Mouse (Mus musculus): Measurements from ENCODE around the gene Zxdc. TPM values are rescaled to one million over a fixed set of nuclear protein-coding genes. Genes with fewer than 3 reads are reported as not detected.

The Zxdc gene
- polyA plus RNA-seq, 1 experiment from 2014 or later: 5.5 TPM

- Histone ChIP-seq H3K36me3 (no peaks in the 10 kb centered on the region), H3K9me3 (no peaks in the 10 kb centered on the region), H3K27ac (no peak overlapping the region), H3K4me1 (no peaks in the 10 kb centered on the region), H3K4me3 (no peak overlapping the region), H3K27me3 (ENCODE audit: insufficient read depth, poor library complexity, severe bottlenecking) (no peaks in the 10 kb centered on the region)
- no peak for DNase-seq (ENCODE audit: low spot score)
- WGBS: 74% methylated on average over 2 of the region's 2 CpGs
Observed at GRCm38 (mm10) chr6:90350011-90350410, 19.3 kb upstream of the Zxdc start.

- Histone ChIP-seq H3K27ac (no peak overlapping the region), H3K27me3 (ENCODE audit: insufficient read depth, poor library complexity, severe bottlenecking) (no peaks in the 10 kb centered on the region), H3K4me3 (no peak overlapping the region), H3K4me1 (0 out of 2 replicates have a peak, but pooled peaks cover 3% of the 10 kb centered on the region), H3K9me3 (no peaks in the 10 kb centered on the region), H3K36me3 (no peaks in the 10 kb centered on the region)
- 60% methylated on average over 5 of the region's 5 CpGs for WGBS
- DNase-seq (ENCODE audit: low spot score): no peak
Observed at GRCm38 (mm10) chr6:90358142-90358541, 11.2 kb upstream of the Zxdc start.

GRCm38 (mm10) chr6:90359445-90359844, 9.8 kb upstream of the Zxdc start:
- Histone ChIP-seq H3K9me3 (no peaks in the 10 kb centered on the region), H3K36me3 (no peaks in the 10 kb centered on the region), H3K27me3 (ENCODE audit: insufficient read depth, poor library complexity, severe bottlenecking) (no peaks in the 10 kb centered on the region), H3K4me1 (0 out of 2 replicates have a peak, but pooled peaks cover 3% of the 10 kb centered on the region), H3K4me3 (no peak overlapping the region), H3K27ac (no peak overlapping the region)
- DNase-seq (ENCODE audit: low spot score): no peak
- WGBS: 81% methylated on average over 2 of the region's 2 CpGs

- Histone ChIP-seq H3K27ac (no peak overlapping the region), H3K27me3 (ENCODE audit: insufficient read depth, poor library complexity, severe bottlenecking) (no peaks in the 10 kb centered on the region), H3K4me1 (0 out of 2 replicates have a peak, but pooled peaks cover 3% of the 10 kb centered on the region), H3K4me3 (no peak overlapping the region), H3K36me3 (no peaks in the 10 kb centered on the region), H3K9me3 (no peaks in the 10 kb centered on the region)
- DNase-seq (ENCODE audit: low spot score): no peak
- 52% methylated on average over 7 of the region's 7 CpGs for WGBS
Observed at GRCm38 (mm10) chr6:90360024-90360781, 9.1 kb upstream of the Zxdc start.

- H3K36me3 ChIP-seq: no peaks in the 10 kb centered on the region
- no peaks in the 10 kb centered on the region for H3K9me3 ChIP-seq
- no peak overlapping the region for H3K27ac ChIP-seq
- H3K4me1 ChIP-seq: 0 out of 2 replicates have a peak, but pooled peaks cover 3% of the 10 kb centered on the region
- 76% methylated on average over 6 of the region's 6 CpGs for WGBS
- H3K27me3 ChIP-seq (ENCODE audit: insufficient read depth, poor library complexity, severe bottlenecking): no peaks in the 10 kb centered on the region
- no peak overlapping the region for H3K4me3 ChIP-seq
- no peak for DNase-seq (ENCODE audit: low spot score)
Observed at GRCm38 (mm10) chr6:90360922-90361614, 8.2 kb upstream of the Zxdc start.

GRCm38 (mm10) chr6:90363301-90363700, 6.0 kb upstream of the Zxdc start:
- no peaks in the 10 kb centered on the region for H3K27me3 ChIP-seq (ENCODE audit: insufficient read depth, poor library complexity, severe bottlenecking)
- H3K4me1 ChIP-seq: 0 out of 2 replicates have a peak, but pooled peaks cover 3% of the 10 kb centered on the region
- H3K27ac ChIP-seq: no peak overlapping the region
- WGBS: 77% methylated on average over 5 of the region's 5 CpGs
- no peak overlapping the region for H3K4me3 ChIP-seq
- DNase-seq (ENCODE audit: low spot score): no peak
- H3K36me3 ChIP-seq: no peaks in the 10 kb centered on the region
- no peaks in the 10 kb centered on the region for H3K9me3 ChIP-seq

GRCm38 (mm10) chr6:90369725-90370553, 647 bp downstream of the Zxdc start:
- peaks cover 27% of the 10 kb centered on the region for H3K4me1 ChIP-seq
- under 1% methylated on average over 98 of the region's 98 CpGs for WGBS
- DNase-seq (ENCODE audit: low spot score): peak; percentile 85

GRCm38 (mm10) chr6:90374647-90375046, 5.4 kb downstream of the Zxdc start:
- no peaks in the 10 kb centered on the region for H3K27me3 ChIP-seq (ENCODE audit: insufficient read depth, poor library complexity, severe bottlenecking)
- 50% methylated on average over 4 of the region's 4 CpGs for WGBS
- peaks cover 27% of the 10 kb centered on the region for H3K4me1 ChIP-seq
- peaks cover 64% of the 10 kb centered on the region for H3K36me3 ChIP-seq
- H3K27ac ChIP-seq: no peak overlapping the region
- H3K4me3 ChIP-seq: no peak overlapping the region
- no peak for DNase-seq (ENCODE audit: low spot score)
- H3K9me3 ChIP-seq: no peaks in the 10 kb centered on the region

More at GRCm38 (mm10) chr6:90369725-90370553, 647 bp downstream of the Zxdc start:
- H3K4me3 ChIP-seq: peak overlapping the region; percentile 80
- no peaks in the 10 kb centered on the region for H3K27me3 ChIP-seq (ENCODE audit: insufficient read depth, poor library complexity, severe bottlenecking)
- H3K9me3 ChIP-seq: no peaks in the 10 kb centered on the region
- peaks cover 29% of the 10 kb centered on the region for H3K36me3 ChIP-seq
- peak overlapping the region; percentile 89 for H3K27ac ChIP-seq

- no peaks in the 10 kb centered on the region for H3K4me1 ChIP-seq
- H3K27me3 ChIP-seq (ENCODE audit: insufficient read depth, poor library complexity, severe bottlenecking): no peaks in the 10 kb centered on the region
- H3K27ac ChIP-seq: no peak overlapping the region
- no peak overlapping the region for H3K4me3 ChIP-seq
- WGBS: 96% methylated on average over 2 of the region's 2 CpGs
- peaks cover 88% of the 10 kb centered on the region for H3K36me3 ChIP-seq
- no peaks in the 10 kb centered on the region for H3K9me3 ChIP-seq
- no peak for DNase-seq (ENCODE audit: low spot score)
Observed at GRCm38 (mm10) chr6:90377708-90378107, 8.4 kb downstream of the Zxdc start.

GRCm38 (mm10) chr6:90381465-90381864, 12.2 kb downstream of the Zxdc start:
- Histone ChIP-seq H3K4me3 (no peak overlapping the region), H3K27ac (no peak overlapping the region), H3K9me3 (no peaks in the 10 kb centered on the region), H3K36me3 (peaks cover 87% of the 10 kb centered on the region), H3K4me1 (no peaks in the 10 kb centered on the region), H3K27me3 (ENCODE audit: insufficient read depth, poor library complexity, severe bottlenecking) (no peaks in the 10 kb centered on the region)
- 93% methylated on average over 2 of the region's 2 CpGs for WGBS
- DNase-seq (ENCODE audit: low spot score): no peak

- no peak for DNase-seq (ENCODE audit: low spot score)
- 86% methylated on average over 4 of the region's 4 CpGs for WGBS
- Histone ChIP-seq H3K4me3 (no peak overlapping the region), H3K36me3 (peaks cover 46% of the 10 kb centered on the region), H3K4me1 (no peaks in the 10 kb centered on the region), H3K27ac (no peak overlapping the region), H3K9me3 (no peaks in the 10 kb centered on the region), H3K27me3 (ENCODE audit: insufficient read depth, poor library complexity, severe bottlenecking) (no peaks in the 10 kb centered on the region)
Observed at GRCm38 (mm10) chr6:90390629-90391028, 21.3 kb downstream of the Zxdc start.

GRCm38 (mm10) chr6:90393948-90394347, 24.7 kb downstream of the Zxdc start:
- H3K27me3 ChIP-seq (ENCODE audit: insufficient read depth, poor library complexity, severe bottlenecking): no peaks in the 10 kb centered on the region
- DNase-seq (ENCODE audit: low spot score): no peak
- 0 out of 2 replicates have a peak, but pooled peaks cover 3% of the 10 kb centered on the region for H3K4me1 ChIP-seq
- 71% methylated on average over 3 of the region's 3 CpGs for WGBS
- no peaks in the 10 kb centered on the region for H3K9me3 ChIP-seq
- H3K36me3 ChIP-seq: peaks cover 36% of the 10 kb centered on the region
- no peak overlapping the region for H3K4me3 ChIP-seq
- H3K27ac ChIP-seq: no peak overlapping the region

All from heart, embryonic 10.5 days (tissue).